Mouse (Mus musculus) forebrain, embryonic 13.5 days (tissue): Measurements from ENCODE around the gene BC048403. TPM values are rescaled to one million over a fixed set of nuclear protein-coding genes. Genes with fewer than 3 reads are reported as not detected.

Experiments
- ATAC-seq: fragments of 200-750 bp; cut with Nextera tagmentation; 2 replicates; pipeline ENCODE4 v1.8.0; 2017
- H3K27ac ChIP-seq: fragments of 300-500 bp; sonication (generic); 2 replicates; pipeline ENCODE4 v1.5.1; 2015; ENCODE audit warnings: inconsistent platforms, mild to moderate bottlenecking, moderate library complexity
- H3K27me3 ChIP-seq: fragments of 300-500 bp; sonication (generic); 2 replicates; pipeline ENCODE4 v1.6.1; 2015; ENCODE audit warnings: mild to moderate bottlenecking, inconsistent platforms
- H3K36me3 ChIP-seq: fragments of 300-500 bp; sonication (generic); 2 replicates; pipeline ENCODE4 v1.6.1; 2015; ENCODE audit warnings: mild to moderate bottlenecking, inconsistent platforms; ENCODE audit not compliant: poor library complexity, severe bottlenecking
- H3K4me1 ChIP-seq: fragments of 300-500 bp; sonication (generic); 2 replicates; pipeline ENCODE4 v1.6.1; 2015; ENCODE audit warnings: inconsistent platforms
- H3K4me2 ChIP-seq: fragments of 300-500 bp; sonication (generic); 2 replicates; pipeline ENCODE4 v1.6.1; 2015; ENCODE audit warnings: inconsistent platforms, mild to moderate bottlenecking, moderate library complexity
- H3K4me3 ChIP-seq: fragments of 300-500 bp; sonication (generic); 2 replicates; pipeline ENCODE4 v1.5.1; 2015; ENCODE audit warnings: mild to moderate bottlenecking, inconsistent platforms
- H3K9ac ChIP-seq: fragments of 300-500 bp; sonication (generic); 2 replicates; pipeline ENCODE4 v1.6.1; 2015; ENCODE audit warnings: mild to moderate bottlenecking, inconsistent platforms
- H3K9me3 ChIP-seq: fragments of 300-500 bp; sonication (generic); replicated peaks from 2 replicates; pipeline ENCODE4 v1.6.1; 2016; ENCODE audit warnings: inconsistent platforms
- WGBS: fragments of 180-500 bp; shearing (Covaris S2); methylation state at CpG from one replicate; pipeline ENCODE4 v1.1.7; 2015; 5-methylcytosine and 5-hydroxymethylcytosine counted together
- polyA plus RNA-seq: library from polyadenylated mRNA; unstranded; fragments of >200 nt; fragmentation: Nextera tagmentation; extraction: Ambion mirVana; gene quantifications from 2 replicates; pipeline ENCODE4 v1.2.1, GENCODE M21; 2015

Gene BC048403
- polyA plus RNA-seq, 1 experiment from 2014 or later: 1.7 TPM

- H3K36me3 ChIP-seq: no peaks in the 10 kb centered on the region
- no peak overlapping the region for H3K27ac ChIP-seq
- H3K9me3 ChIP-seq: peaks cover 9% of the 10 kb centered on the region
- ATAC-seq: no peak
- no peaks in the 10 kb centered on the region for H3K27me3 ChIP-seq
- no peak overlapping the region for H3K4me3 ChIP-seq
- 68% methylated on average over 4 of the region's 4 CpGs for WGBS
- no peak overlapping the region for H3K4me2 ChIP-seq
- H3K9ac ChIP-seq: no peak overlapping the region
- H3K4me1 ChIP-seq: no peaks in the 10 kb centered on the region
These were observed 13.2 kb upstream of the BC048403 start for GRCm38 (mm10) chr10:121726505-121726904.

DNA sequence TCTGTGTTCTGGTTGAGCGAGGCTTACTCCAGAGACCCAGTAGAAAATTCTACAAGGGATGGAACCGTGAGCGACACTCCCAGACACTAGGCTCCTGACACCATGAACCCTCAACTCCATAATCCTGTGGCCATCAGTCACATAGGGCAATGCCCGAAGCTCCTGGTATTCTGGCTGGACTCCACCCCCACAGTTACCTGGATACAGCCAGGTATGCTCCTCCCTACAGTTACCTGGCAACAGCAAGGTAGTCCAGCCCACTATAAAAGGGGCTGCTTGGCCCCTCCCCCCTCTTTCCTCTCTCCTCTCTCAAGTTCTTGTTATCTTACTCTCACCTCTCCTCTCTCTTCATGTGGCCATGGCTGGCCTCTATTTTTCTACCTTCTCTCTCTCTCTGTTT is 12.6 kb upstream of the BC048403 start:
- Histone ChIP-seq H3K4me1 (no peaks in the 10 kb centered on the region), H3K27ac (no peak overlapping the region), H3K4me3 (no peak overlapping the region), H3K36me3 (no peaks in the 10 kb centered on the region), H3K9me3 (peaks cover 3% of the 10 kb centered on the region; the same call in 1 of the 2 replicates), H3K4me2 (no peak overlapping the region), H3K9ac (no peak overlapping the region), H3K27me3 (no peaks in the 10 kb centered on the region)
- ATAC-seq: no peak
- 77% methylated on average over 4 of the region's 4 CpGs for WGBS

GRCm38 (mm10) chr10:121728226-121728625 is 11.5 kb upstream of the BC048403 start:
- WGBS: 93% methylated on average over 4 of the region's 4 CpGs
- Histone ChIP-seq H3K4me3 (no peak overlapping the region), H3K27me3 (no peaks in the 10 kb centered on the region), H3K9me3 (no peaks in the 10 kb centered on the region; the same call in 1 of the 2 replicates), H3K9ac (no peak overlapping the region), H3K27ac (no peak overlapping the region), H3K4me2 (no peak overlapping the region), H3K36me3 (no peaks in the 10 kb centered on the region), H3K4me1 (no peaks in the 10 kb centered on the region)
- no peak for ATAC-seq

GRCm38 (mm10) chr10:121731048-121731725 is 8.6 kb upstream of the BC048403 start:
- Histone ChIP-seq H3K4me2 (no peak overlapping the region), H3K27me3 (no peaks in the 10 kb centered on the region), H3K9ac (no peak overlapping the region), H3K27ac (no peak overlapping the region), H3K4me1 (no peaks in the 10 kb centered on the region), H3K36me3 (no peaks in the 10 kb centered on the region), H3K4me3 (no peak overlapping the region), H3K9me3 (no peaks in the 10 kb centered on the region; the same call in 1 of the 2 replicates)
- ATAC-seq: no peak
- 96% methylated on average over 8 of the region's 8 CpGs for WGBS

DNA sequence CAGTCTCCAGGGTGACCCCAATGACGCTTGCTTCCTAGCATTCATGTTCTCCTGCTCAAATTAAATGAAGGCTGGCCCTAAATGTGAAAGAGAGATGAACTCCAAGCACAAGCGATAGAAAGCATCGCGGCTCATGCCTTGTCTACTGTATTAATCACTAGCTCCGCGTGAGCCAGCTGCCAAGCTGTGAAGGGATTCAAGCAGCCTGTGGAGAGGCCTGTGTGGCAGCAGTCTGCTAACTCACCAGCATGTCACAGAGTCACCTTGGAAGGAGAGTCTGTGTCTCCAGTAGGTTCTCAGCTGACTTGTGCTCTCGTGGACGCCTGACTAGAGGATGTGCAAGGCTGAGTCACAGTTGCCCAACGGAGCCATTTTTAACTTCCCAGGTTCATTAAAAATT is 7.2 kb upstream of the BC048403 start:
- no peaks in the 10 kb centered on the region; the same call in 1 of the 2 replicates for H3K9me3 ChIP-seq
- no peak overlapping the region for H3K9ac ChIP-seq
- no peak overlapping the region for H3K4me3 ChIP-seq
- H3K27me3 ChIP-seq: no peaks in the 10 kb centered on the region
- no peak overlapping the region for H3K4me2 ChIP-seq
- no peak overlapping the region for H3K27ac ChIP-seq
- H3K36me3 ChIP-seq: no peaks in the 10 kb centered on the region
- WGBS: 83% methylated on average over 9 of the region's 9 CpGs
- no peak for ATAC-seq
- H3K4me1 ChIP-seq: no peaks in the 10 kb centered on the region

DNA sequence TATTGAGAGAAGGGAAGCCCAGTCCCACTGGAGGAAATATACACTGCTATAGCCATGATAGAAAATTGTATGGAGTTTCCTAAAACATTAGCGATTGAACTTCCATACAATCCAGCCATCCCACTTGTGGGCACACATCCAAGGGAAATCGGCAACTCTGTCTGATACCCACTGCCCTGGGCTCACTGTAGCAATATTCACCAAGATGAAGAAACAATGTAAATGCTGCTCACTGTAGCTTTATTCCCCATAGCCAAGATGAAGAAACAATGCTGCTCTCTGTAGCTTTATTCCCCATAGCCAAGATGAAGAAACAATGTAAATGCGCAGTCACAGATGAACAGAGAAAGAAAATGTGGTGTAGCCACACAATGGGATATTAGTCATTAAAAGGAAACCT is 2.5 kb upstream of the BC048403 start:
- H3K4me3 ChIP-seq: no peak overlapping the region
- no peak overlapping the region for H3K27ac ChIP-seq
- H3K36me3 ChIP-seq: no peaks in the 10 kb centered on the region
- no peaks in the 10 kb centered on the region for H3K9me3 ChIP-seq
- no peak overlapping the region for H3K9ac ChIP-seq
- H3K4me2 ChIP-seq: no peak overlapping the region
- peaks cover 10% of the 10 kb centered on the region for H3K4me1 ChIP-seq
- H3K27me3 ChIP-seq: no peaks in the 10 kb centered on the region
- WGBS: 92% methylated on average over 3 of the region's 3 CpGs
- ATAC-seq: no peak

- no peak overlapping the region for H3K9ac ChIP-seq
- H3K27me3 ChIP-seq: no peaks in the 10 kb centered on the region
- H3K4me3 ChIP-seq: no peak overlapping the region
- 65% methylated on average over 4 of the region's 4 CpGs for WGBS
- no peak overlapping the region for H3K4me2 ChIP-seq
- ATAC-seq: no peak
- H3K9me3 ChIP-seq: no peaks in the 10 kb centered on the region
- H3K27ac ChIP-seq: no peak overlapping the region
- H3K4me1 ChIP-seq: peaks cover 10% of the 10 kb centered on the region
- peaks cover 22% of the 10 kb centered on the region for H3K36me3 ChIP-seq
These were observed 2.6 kb downstream of the BC048403 start for GRCm38 (mm10) chr10:121742336-121742735.

DNA sequence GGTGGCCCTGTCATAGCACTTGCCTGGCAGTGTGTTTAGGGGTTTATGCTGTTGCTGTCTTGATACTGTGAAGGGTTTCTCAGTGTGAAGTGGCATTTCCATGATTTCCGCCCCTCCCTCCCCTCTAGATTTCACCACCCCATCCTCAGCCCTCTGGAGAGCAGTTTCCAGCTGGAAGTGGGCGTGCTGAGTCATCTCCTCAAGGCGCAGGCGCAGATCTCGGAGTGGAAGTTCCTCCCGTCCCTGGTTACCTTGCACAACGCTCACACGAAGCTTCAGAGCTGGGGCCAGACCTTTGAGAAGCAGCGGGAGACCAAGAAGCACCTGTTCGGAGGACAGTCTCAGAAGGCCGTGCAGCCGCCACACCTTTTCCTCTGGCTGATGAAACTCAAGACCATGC is 10.4 kb downstream of the BC048403 start:
- no peak overlapping the region for H3K4me3 ChIP-seq
- no peak overlapping the region for H3K4me2 ChIP-seq
- peaks cover 58% of the 10 kb centered on the region for H3K36me3 ChIP-seq
- H3K4me1 ChIP-seq: no peaks in the 10 kb centered on the region
- no peak overlapping the region for H3K9ac ChIP-seq
- no peaks in the 10 kb centered on the region for H3K9me3 ChIP-seq
- ATAC-seq: no peak
- H3K27me3 ChIP-seq: no peaks in the 10 kb centered on the region
- no peak overlapping the region for H3K27ac ChIP-seq
- WGBS: 95% methylated on average over 12 of the region's 12 CpGs

GRCm38 (mm10) chr10:121754237-121754636 is 14.5 kb downstream of the BC048403 start:
- Histone ChIP-seq H3K4me1 (no peaks in the 10 kb centered on the region), H3K4me3 (no peak overlapping the region), H3K9me3 (no peaks in the 10 kb centered on the region), H3K27me3 (no peaks in the 10 kb centered on the region), H3K36me3 (peaks cover 23% of the 10 kb centered on the region), H3K27ac (no peak overlapping the region), H3K4me2 (no peak overlapping the region), H3K9ac (no peak overlapping the region)
- 82% methylated on average over 5 of the region's 5 CpGs for WGBS
- no peak for ATAC-seq

GRCm38 (mm10) chr10:121755822-121756221 is 16.1 kb downstream of the BC048403 start:
- Histone ChIP-seq H3K9me3 (no peaks in the 10 kb centered on the region), H3K9ac (no peak overlapping the region), H3K27ac (no peak overlapping the region), H3K4me1 (no peaks in the 10 kb centered on the region), H3K36me3 (peaks cover 13% of the 10 kb centered on the region), H3K4me2 (no peak overlapping the region), H3K27me3 (no peaks in the 10 kb centered on the region), H3K4me3 (no peak overlapping the region)
- WGBS: 55% methylated on average over 1 of the region's 1 CpGs
- no peak for ATAC-seq

DNA sequence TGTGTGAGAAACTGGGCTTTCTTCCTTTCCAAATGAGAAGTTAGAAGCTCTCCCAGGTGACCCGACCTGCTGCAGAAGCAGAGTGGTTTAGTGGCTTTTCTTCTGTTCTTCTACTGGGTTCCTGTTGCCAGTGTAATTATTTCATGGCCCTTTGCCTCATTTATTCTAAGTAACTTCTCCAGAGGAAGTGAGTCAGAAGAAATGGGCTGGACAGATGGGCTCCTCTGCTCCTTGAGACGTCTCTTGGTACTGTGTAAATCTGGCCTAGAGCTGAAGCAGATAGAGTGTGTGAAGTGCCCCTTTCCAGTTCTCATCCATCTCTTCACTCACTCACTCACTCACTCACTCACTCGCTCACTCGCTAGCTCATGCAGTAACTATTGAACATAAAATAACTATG is 16.9 kb downstream of the BC048403 start:
- no peak for ATAC-seq
- Histone ChIP-seq H3K4me3 (no peak overlapping the region), H3K9ac (no peak overlapping the region), H3K36me3 (peaks cover 11% of the 10 kb centered on the region), H3K4me2 (no peak overlapping the region), H3K9me3 (no peaks in the 10 kb centered on the region), H3K27me3 (no peaks in the 10 kb centered on the region), H3K27ac (no peak overlapping the region), H3K4me1 (no peaks in the 10 kb centered on the region)
- WGBS: 79% methylated on average over 4 of the region's 4 CpGs

GRCm38 (mm10) chr10:121759095-121759494 is 19.4 kb downstream of the BC048403 start:
- no peak for ATAC-seq
- no peaks in the 10 kb centered on the region for H3K27me3 ChIP-seq
- H3K36me3 ChIP-seq: no peaks in the 10 kb centered on the region
- H3K4me1 ChIP-seq: no peaks in the 10 kb centered on the region
- 47% methylated on average over 8 of the region's 8 CpGs for WGBS
- no peak overlapping the region for H3K4me2 ChIP-seq
- H3K4me3 ChIP-seq: no peak overlapping the region
- H3K27ac ChIP-seq: no peak overlapping the region
- H3K9ac ChIP-seq: no peak overlapping the region
- H3K9me3 ChIP-seq: no peaks in the 10 kb centered on the region

GRCm38 (mm10) chr10:121762141-121762540 is 22.4 kb downstream of the BC048403 start:
- no peaks in the 10 kb centered on the region for H3K27me3 ChIP-seq
- no peak overlapping the region for H3K4me3 ChIP-seq
- WGBS: 93% methylated on average over 9 of the region's 9 CpGs
- H3K4me2 ChIP-seq: no peak overlapping the region
- no peaks in the 10 kb centered on the region for H3K36me3 ChIP-seq
- no peaks in the 10 kb centered on the region for H3K9me3 ChIP-seq
- no peak overlapping the region for H3K9ac ChIP-seq
- ATAC-seq: no peak
- H3K27ac ChIP-seq: no peak overlapping the region
- H3K4me1 ChIP-seq: peaks cover 16% of the 10 kb centered on the region
